Comparison of ENCODE assay signal across 22 mouse cellular contexts in genomic region chr15:20684200-20684599, GRCm38 (mm10). TPM values are rescaled to one million over a fixed set of nuclear protein-coding genes. Genes with fewer than 3 reads are reported as not detected.
"Had no signal": no experiment of that assay in that cellular context is flagged by ENCODE, and none has a peak within 500 bp of the region (broad histone marks: within the 10 kb centered on the region; RNA-seq: fewer than 3 reads in every experiment).

No protein-coding gene starts in this region.

- H3K4me1 ChIP-seq: liver, embryonic 13.5 days; liver, embryonic 15.5 days; lung, embryonic 15.5 days; megakaryocyte, embryonic 14.5 days; midbrain, embryonic 15.5 days; neural tube, embryonic 12.5 days; stomach, embryonic 15.5 days had no signal

- H3K4me3 ChIP-seq: liver, embryonic 13.5 days; liver, embryonic 15.5 days; lung, embryonic 15.5 days; megakaryocyte, embryonic 14.5 days; midbrain, embryonic 15.5 days; neural tube, embryonic 12.5 days; stomach, embryonic 15.5 days had no signal

- H3K9me3 ChIP-seq: liver, embryonic 13.5 days; liver, embryonic 15.5 days; lung, embryonic 15.5 days; megakaryocyte, embryonic 14.5 days; midbrain, embryonic 15.5 days; neural tube, embryonic 12.5 days; stomach, embryonic 15.5 days had no signal

- H3K27ac ChIP-seq: liver, embryonic 13.5 days; liver, embryonic 15.5 days; lung, embryonic 15.5 days; macrophage; midbrain, embryonic 15.5 days; neural tube, embryonic 12.5 days; stomach, embryonic 15.5 days; stomach, postnatal 0 days had no signal

- ATAC-seq: liver, postnatal 0 days; lung, postnatal 0 days; midbrain, embryonic 15.5 days had no signal

- H3K27me3 ChIP-seq: liver, embryonic 13.5 days; liver, embryonic 15.5 days; lung, embryonic 15.5 days; megakaryocyte, embryonic 14.5 days; midbrain, embryonic 15.5 days; neural tube, embryonic 12.5 days; stomach, embryonic 15.5 days had no signal

- DNase-seq: liver, embryonic 13.5 days; liver, postnatal 0 days; lung, adult 2 months; lung, postnatal 14 days; lung, postnatal 36 days; right cerebral cortex, postnatal 14 days; thymus, adult 2 months; thymus, postnatal 14 days; thymus, postnatal 36 days had no signal

- H3K4me2 ChIP-seq: liver, embryonic 13.5 days; liver, embryonic 15.5 days; lung, embryonic 15.5 days; midbrain, embryonic 15.5 days; neural tube, embryonic 12.5 days; stomach, embryonic 15.5 days had no signal

- H3K36me3 ChIP-seq: liver, embryonic 13.5 days; liver, embryonic 15.5 days; lung, embryonic 15.5 days; midbrain, embryonic 15.5 days; neural tube, embryonic 12.5 days; stomach, embryonic 15.5 days had no signal

- H3K9ac ChIP-seq: liver, embryonic 13.5 days; liver, embryonic 15.5 days; liver, postnatal 0 days; lung, embryonic 15.5 days; midbrain, embryonic 15.5 days; neural tube, embryonic 12.5 days; stomach, embryonic 15.5 days had no signal

RNA-seq across cellular contexts. Expression of gene Acot10, which starts 17.6 kb away (rescaled TPM):
- total RNA-seq: midbrain, postnatal 0 days; monocyte, adult 5-6 weeks; neutrophil, adult 5-6 weeks had no signal
- polyA plus RNA-seq: liver, embryonic 13.5 days; liver, embryonic 15.5 days; liver, postnatal 0 days; lung, adult 2 months; macrophage; spleen, adult 2 months; thymus, adult 2 months had no signal
